Mouse (Mus musculus): ENCODE results near the gene Foxp1.

GRCm38 (mm10) chr6:99281433-99281832 is 241.1 kb downstream of the Foxp1 start:
- TF ChIP-seq CTCF (IDR thresholded peaks at IDR 0.05; ENCODE audit: low read depth) (no peak), EP300 (IDR thresholded peaks at IDR 0.05; ENCODE audit: low read depth) (no peak)
